Mouse (Mus musculus) liver, embryonic 13.5 days (tissue): ENCODE results near the gene Rnase12. TPM values are rescaled to one million over a fixed set of nuclear protein-coding genes. Genes with fewer than 3 reads are reported as not detected.
A peak's percentile ranks its signal among the peaks of the same experiment; 100 is the strongest.
"Not testable (repeated sequence)": the region's sequence is repeated elsewhere in the genome, so short reads cannot be mapped to it uniquely, and the experiment has no call there.

ENCODE experiments used
- ATAC-seq: fragments of 200-750 bp; cut with Nextera tagmentation; 2 replicates; pipeline ENCODE4 v1.8.0; 2017; ENCODE audit warnings: low read depth, mild to moderate bottlenecking, moderate number of reproducible peaks, moderate library complexity
- DNase-seq: peaks from one replicate; pipeline ENCODE4 v3.0.0; 2022
- H3K27ac ChIP-seq: fragments of 300-500 bp; sonication (generic); 2 replicates; pipeline ENCODE4 v1.5.1; 2015; ENCODE audit warnings: moderate library complexity, mild to moderate bottlenecking, inconsistent platforms
- H3K27me3 ChIP-seq: fragments of 300-500 bp; sonication (generic); 2 replicates; pipeline ENCODE4 v1.6.1; 2015; ENCODE audit warnings: mild to moderate bottlenecking, inconsistent platforms
- H3K36me3 ChIP-seq: fragments of 300-500 bp; sonication (generic); 2 replicates; pipeline ENCODE4 v1.6.1; 2015; ENCODE audit warnings: mild to moderate bottlenecking, inconsistent platforms
- H3K4me1 ChIP-seq: fragments of 300-500 bp; sonication (generic); replicated peaks from 2 replicates; pipeline ENCODE4 v1.6.1; 2015; ENCODE audit warnings: inconsistent platforms
- H3K4me2 ChIP-seq: fragments of 300-500 bp; sonication (generic); 2 replicates; pipeline ENCODE4 v1.6.1; 2015; ENCODE audit warnings: inconsistent platforms, mild to moderate bottlenecking, moderate library complexity
- H3K4me3 ChIP-seq: fragments of 300-500 bp; sonication (generic); replicated peaks from 2 replicates; pipeline ENCODE4 v1.5.1; 2015; ENCODE audit warnings: mild to moderate bottlenecking, inconsistent platforms
- H3K9ac ChIP-seq: fragments of 300-500 bp; sonication (generic); 2 replicates; pipeline ENCODE4 v1.6.1; 2015; ENCODE audit warnings: mild to moderate bottlenecking, inconsistent platforms
- H3K9me3 ChIP-seq: fragments of 300-500 bp; sonication (generic); replicated peaks from 2 replicates; pipeline ENCODE4 v1.6.1; 2016; ENCODE audit warnings: inconsistent platforms
- WGBS: fragments of 180-500 bp; shearing (Covaris S2); methylation state at CpG from one replicate; pipeline ENCODE4 v1.1.7; 2015; ENCODE audit not compliant: insufficient replicate concordance; 5-methylcytosine and 5-hydroxymethylcytosine counted together
- polyA plus RNA-seq: library from polyadenylated mRNA; unstranded; fragments of >200 nt; fragmentation: Nextera tagmentation; extraction: Ambion mirVana; gene quantifications from 2 replicates; pipeline ENCODE4 v1.2.1, GENCODE M21; 2015

The Rnase12 gene
- polyA plus RNA-seq, 1 experiment from 2014 or later, result 1.8 TPM

DNA sequence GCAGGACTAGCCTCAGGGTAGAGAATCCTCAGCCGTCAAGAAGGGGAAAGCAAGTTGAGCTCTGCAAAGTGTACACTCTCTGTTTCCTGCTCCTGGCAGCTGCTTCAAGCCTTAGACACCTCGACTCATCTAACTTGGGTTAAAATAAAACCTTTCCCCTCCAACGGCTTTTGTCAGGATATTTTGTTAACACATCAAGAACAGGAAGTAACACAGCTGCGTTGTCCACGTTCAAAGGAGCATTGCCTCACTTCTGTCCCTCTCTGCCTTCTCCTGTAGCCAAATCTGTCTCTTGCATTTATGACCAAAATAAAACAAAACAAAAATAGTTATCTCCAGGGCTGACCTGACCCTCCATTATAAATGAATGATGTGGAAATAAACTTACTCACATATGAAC lies 9.6 kb downstream of the Rnase12 start:
- Histone ChIP-seq H3K4me2 (no peak overlapping the region), H3K4me3 (no peak overlapping the region), H3K27ac (no peak overlapping the region), H3K4me1 (0 out of 2 replicates have a peak, but pooled peaks cover 3% of the 10 kb centered on the region), H3K36me3 (no peaks in the 10 kb centered on the region), H3K9me3 (no peaks in the 10 kb centered on the region), H3K27me3 (no peaks in the 10 kb centered on the region), H3K9ac (no peak overlapping the region)
- DNase-seq (no peak), ATAC-seq (no peak)
- 13% methylated on average over 5 of the region's 5 CpGs for WGBS

DNA sequence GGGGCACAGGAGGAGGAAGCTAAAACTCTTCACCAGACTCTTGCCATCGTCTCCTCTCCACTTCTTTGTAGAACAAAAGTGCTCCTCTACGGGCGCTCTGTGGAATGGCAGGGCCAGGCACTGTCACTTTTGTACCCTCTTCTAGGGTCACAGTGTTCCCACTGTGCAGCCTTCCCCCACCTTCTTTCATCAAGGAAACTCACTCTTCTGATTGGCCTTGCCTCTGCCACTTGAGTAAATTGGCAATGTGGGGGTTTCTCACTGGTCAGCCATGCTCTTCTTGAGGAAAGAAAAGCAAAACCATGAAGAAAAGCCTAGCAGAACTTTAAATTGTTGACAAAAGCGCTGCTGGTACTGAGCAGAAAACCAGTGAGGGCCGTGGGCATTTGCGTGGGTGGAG lies 15.7 kb downstream of the Rnase12 start, which contains the start of gene Rnase9:
Gene Rnase9 (minus strand): TSS at position 101 of the 400 bp plus-strand sequence.
- Histone ChIP-seq H3K4me3 (no peak within 1 kb of the TSS), H3K9me3 (no peaks in the 10 kb centered on the region), H3K27me3 (no peaks in the 10 kb centered on the region), H3K4me2 (no peak within 1 kb of the TSS), H3K9ac (no peak within 1 kb of the TSS), H3K27ac (no peak within 1 kb of the TSS), H3K4me1 (no peaks in the 10 kb centered on the region), H3K36me3 (no peaks in the 10 kb centered on the region)
- no peak for ATAC-seq
- DNase-seq, result no peak
- 74% methylated on average over 6 of the region's 6 CpGs for WGBS

GRCm38 (mm10) chr14:51036214-51036613 lies 21.2 kb downstream of the Rnase12 start:
- H3K27ac ChIP-seq, result no peak overlapping the region
- no peaks in the 10 kb centered on the region for H3K27me3 ChIP-seq
- H3K4me2 ChIP-seq, result no peak overlapping the region
- no peak for DNase-seq
- ATAC-seq, result no peak
- 63% methylated on average over 4 of the region's 4 CpGs for WGBS
- H3K9me3 ChIP-seq, result no peaks in the 10 kb centered on the region
- H3K4me3 ChIP-seq, result no peak overlapping the region
- H3K4me1 ChIP-seq, result no peaks in the 10 kb centered on the region
- H3K9ac ChIP-seq, result no peak overlapping the region
- no peaks in the 10 kb centered on the region for H3K36me3 ChIP-seq

GRCm38 (mm10) chr14:51035206-51035605 lies 22.3 kb downstream of the Rnase12 start:
- no peak overlapping the region for H3K9ac ChIP-seq
- no peak overlapping the region for H3K4me3 ChIP-seq
- no peaks in the 10 kb centered on the region for H3K27me3 ChIP-seq
- no peak overlapping the region for H3K4me2 ChIP-seq
- ATAC-seq (no peak), DNase-seq (no peak)
- H3K9me3 ChIP-seq, result no peaks in the 10 kb centered on the region
- H3K36me3 ChIP-seq, result no peaks in the 10 kb centered on the region
- WGBS, result 55% methylated on average over 1 of the region's 1 CpGs
- H3K4me1 ChIP-seq, result no peaks in the 10 kb centered on the region
- no peak overlapping the region for H3K27ac ChIP-seq

DNA sequence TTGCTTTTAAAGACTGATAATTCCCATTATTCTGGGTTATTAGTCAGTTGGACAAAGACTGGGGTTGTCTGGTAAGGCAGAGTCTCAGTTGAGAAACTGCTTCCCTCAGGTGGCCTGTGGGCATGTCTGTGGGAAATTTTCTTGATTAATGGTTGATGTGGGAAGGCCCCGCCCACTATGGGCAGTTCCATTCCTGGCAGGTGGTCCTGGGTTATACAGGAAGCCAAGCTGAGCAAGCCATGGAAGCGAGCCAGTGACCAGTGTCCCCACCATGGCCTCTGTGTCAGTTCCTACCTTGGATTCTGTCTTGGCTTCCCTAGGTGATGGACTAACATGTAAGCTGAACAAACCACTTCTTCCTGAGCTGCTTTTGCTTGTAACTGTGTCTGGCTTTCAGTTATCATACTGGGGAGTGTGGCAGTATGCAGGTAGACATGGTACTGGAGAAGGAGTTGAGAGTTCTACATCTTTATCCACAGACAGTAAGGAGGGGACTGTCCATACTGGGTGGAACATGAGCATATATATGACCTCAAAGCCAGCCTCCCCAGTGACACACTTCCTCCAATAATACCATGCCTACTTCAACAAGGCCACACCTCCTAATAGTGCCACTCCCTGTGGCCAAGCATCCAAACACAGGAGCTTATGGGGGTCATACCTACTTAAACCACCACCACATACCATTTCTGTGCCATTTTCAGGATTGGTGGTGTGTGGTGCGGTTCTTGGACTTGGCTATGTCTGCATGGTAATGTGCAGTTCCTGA lies 29.9 kb downstream of the Rnase12 start:
- H3K36me3 ChIP-seq, result no peaks in the 10 kb centered on the region

GRCm38 (mm10) chr14:51026391-51027133 lies 30.9 kb downstream of the Rnase12 start:
- Histone ChIP-seq H3K27me3 (no peaks in the 10 kb centered on the region), H3K4me1 (no peaks in the 10 kb centered on the region), H3K4me2 (no peak overlapping the region), H3K9ac (no peak overlapping the region), H3K4me3 (no peak overlapping the region), H3K9me3 (no peaks in the 10 kb centered on the region), H3K27ac (no peak overlapping the region), H3K36me3 (no peaks in the 10 kb centered on the region)
- DNase-seq (peak; percentile 45), ATAC-seq (no peak)
- 34% methylated on average over 5 of the region's 5 CpGs for WGBS

More for the DNA sequence above, 29.9 kb downstream of the Rnase12 start:
- no peaks in the 10 kb centered on the region for H3K4me1 ChIP-seq
- DNase-seq (no peak), ATAC-seq (no peak)
- no peaks in the 10 kb centered on the region for H3K27me3 ChIP-seq
- H3K4me3 ChIP-seq, result no peak overlapping the region
- H3K27ac ChIP-seq, result no peak overlapping the region
- no peaks in the 10 kb centered on the region for H3K9me3 ChIP-seq
- WGBS, result 48% methylated on average over 3 of the region's 3 CpGs
- H3K4me2 ChIP-seq, result no peak overlapping the region
- no peak overlapping the region for H3K9ac ChIP-seq

DNA sequence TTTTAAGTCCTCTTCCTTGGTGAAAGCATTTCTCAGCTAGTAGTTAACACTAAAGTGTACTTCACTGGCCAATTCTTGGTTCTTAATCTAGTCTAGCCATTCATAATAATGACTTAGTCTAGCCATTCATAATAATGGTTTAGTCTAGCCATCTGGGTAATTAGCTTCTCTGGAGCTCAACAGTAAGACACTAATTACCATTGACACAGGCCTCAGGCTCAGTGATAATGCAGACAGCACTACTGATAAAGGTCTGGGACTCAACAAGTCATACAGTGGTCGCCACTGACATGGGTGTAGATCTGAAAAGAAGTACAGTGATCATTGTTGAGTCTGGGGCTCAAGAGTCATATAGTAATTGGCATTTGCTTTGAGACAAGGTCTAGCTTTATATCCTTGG lies 32.6 kb downstream of the Rnase12 start:
- no peak overlapping the region for H3K27ac ChIP-seq
- no peaks in the 10 kb centered on the region for H3K4me1 ChIP-seq
- H3K36me3 ChIP-seq, result no peaks in the 10 kb centered on the region
- 46% methylated on average over 1 of the region's 1 CpGs for WGBS
- ATAC-seq, result no peak
- no peaks in the 10 kb centered on the region for H3K27me3 ChIP-seq
- H3K4me3 ChIP-seq, result no peak overlapping the region
- H3K9me3 ChIP-seq, result no peaks in the 10 kb centered on the region
- H3K9ac ChIP-seq, result no peak overlapping the region
- no peak overlapping the region for H3K4me2 ChIP-seq
- DNase-seq, result no peak

DNA sequence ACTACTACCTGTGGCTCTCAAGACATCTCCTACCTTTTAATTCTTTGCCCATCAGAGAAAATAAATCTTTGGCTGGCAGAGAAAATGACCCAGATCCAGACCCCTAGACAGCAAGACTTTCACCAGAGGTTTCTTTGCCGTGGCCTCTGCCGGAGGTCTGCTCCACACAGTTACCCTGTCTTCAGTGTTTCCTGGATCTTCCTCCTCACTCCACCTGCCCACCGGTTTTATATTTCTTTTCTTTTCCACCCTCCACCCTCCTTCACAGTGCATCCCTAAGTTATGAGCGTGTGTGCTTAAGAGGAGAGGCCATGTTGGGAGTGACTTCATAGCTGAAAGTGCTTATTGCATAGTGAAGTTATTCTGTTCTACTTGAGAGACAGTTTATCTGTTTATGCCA lies 34.0 kb downstream of the Rnase12 start:
- Histone ChIP-seq H3K9ac (no peak overlapping the region), H3K36me3 (no peaks in the 10 kb centered on the region), H3K9me3 (no peaks in the 10 kb centered on the region), H3K27me3 (no peaks in the 10 kb centered on the region), H3K4me2 (no peak overlapping the region), H3K27ac (no peak overlapping the region), H3K4me3 (no peak overlapping the region), H3K4me1 (no peaks in the 10 kb centered on the region)
- no peak for DNase-seq
- WGBS, result 64% methylated on average over 4 of the region's 4 CpGs
- no peak for ATAC-seq

DNA sequence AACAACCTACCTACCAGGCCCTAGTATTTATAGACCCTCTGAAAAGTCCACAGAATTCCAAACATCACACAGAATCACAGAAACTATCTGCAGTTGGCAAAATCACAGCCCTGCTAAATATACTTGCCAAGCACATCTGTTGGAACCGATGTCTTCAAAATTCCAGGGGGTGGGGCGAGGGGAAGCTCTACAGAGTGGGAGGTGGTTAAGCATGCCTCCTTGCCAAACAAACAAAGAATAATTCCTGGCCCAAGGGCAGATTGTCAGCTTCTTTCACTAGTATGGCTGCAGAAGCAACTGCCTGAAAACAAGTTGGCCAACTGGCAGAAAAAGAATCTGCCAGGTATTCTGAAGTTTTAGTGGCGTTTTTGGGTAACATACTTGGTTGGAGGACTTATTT lies 40.2 kb downstream of the Rnase12 start:
- H3K4me1 ChIP-seq, result no peaks in the 10 kb centered on the region
- H3K9ac ChIP-seq, result no peak overlapping the region
- no peak for ATAC-seq
- DNase-seq, result no peak
- H3K4me2 ChIP-seq, result no peak overlapping the region
- 61% methylated on average over 3 of the region's 3 CpGs for WGBS
- no peak overlapping the region for H3K27ac ChIP-seq
- no peak overlapping the region for H3K4me3 ChIP-seq
- H3K36me3 ChIP-seq, result no peaks in the 10 kb centered on the region
- H3K27me3 ChIP-seq, result no peaks in the 10 kb centered on the region
- H3K9me3 ChIP-seq, result no peaks in the 10 kb centered on the region

DNA sequence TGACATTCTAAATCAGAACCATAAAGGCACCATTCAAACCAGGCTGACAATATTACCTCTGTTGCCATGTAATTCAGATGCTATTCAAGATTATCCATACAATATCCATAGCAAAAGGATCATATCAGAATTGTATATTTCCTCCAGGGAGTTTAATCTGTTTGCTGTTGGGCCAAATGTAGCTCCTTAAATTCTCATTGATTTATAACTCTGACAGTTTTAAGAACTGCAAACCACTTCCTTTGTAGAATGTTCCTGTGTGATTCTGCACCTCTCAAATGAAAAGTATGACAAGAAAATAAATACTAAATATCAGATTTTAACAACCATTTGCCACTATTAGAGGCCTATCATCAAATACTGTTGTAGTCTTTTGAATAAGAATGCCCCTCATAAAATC lies 41.7 kb downstream of the Rnase12 start:
- no peak overlapping the region for H3K4me2 ChIP-seq
- H3K4me1 ChIP-seq, result no peaks in the 10 kb centered on the region
- DNase-seq (no peak), ATAC-seq (no peak)
- no peak overlapping the region for H3K4me3 ChIP-seq
- no peak overlapping the region for H3K27ac ChIP-seq
- H3K36me3 ChIP-seq, result no peaks in the 10 kb centered on the region
- H3K9ac ChIP-seq, result no peak overlapping the region
- no peaks in the 10 kb centered on the region for H3K9me3 ChIP-seq
- no peaks in the 10 kb centered on the region for H3K27me3 ChIP-seq

DNA sequence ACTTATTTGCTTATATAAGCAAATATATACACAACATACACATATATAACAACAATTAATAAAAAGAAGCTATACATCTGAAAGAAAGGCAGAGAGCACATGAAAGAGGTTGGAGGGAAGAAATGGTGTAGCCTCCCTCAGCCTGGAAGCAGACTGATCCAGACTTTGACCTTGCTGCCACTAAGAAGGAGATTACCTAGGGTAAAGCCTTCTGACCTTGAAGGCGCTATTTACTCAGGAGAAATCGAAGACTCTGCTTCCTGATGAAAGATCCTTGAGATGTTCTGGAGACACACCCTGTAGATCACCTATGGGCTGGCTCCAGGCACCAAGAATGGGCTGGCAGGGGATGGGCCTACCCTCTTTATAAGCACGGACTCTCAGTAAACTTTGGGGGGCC lies 42.7 kb downstream of the Rnase12 start:
- H3K9ac ChIP-seq, H3K27me3 ChIP-seq, H3K27ac ChIP-seq, H3K4me1 ChIP-seq, DNase-seq, H3K4me3 ChIP-seq, H3K36me3 ChIP-seq, ATAC-seq, H3K4me2 ChIP-seq, H3K9me3 ChIP-seq: not testable (repeated sequence)
- 63% methylated on average over 3 of the region's 3 CpGs for WGBS

- 65% methylated on average over 6 of the region's 6 CpGs for WGBS
- peaks cover 5% of the 10 kb centered on the region; the same call in 1 of the 2 replicates for H3K4me1 ChIP-seq
- H3K27ac ChIP-seq, result no peak overlapping the region
- DNase-seq, result no peak
- ATAC-seq, result no peak
- no peaks in the 10 kb centered on the region for H3K9me3 ChIP-seq
- no peak overlapping the region for H3K9ac ChIP-seq
- no peaks in the 10 kb centered on the region for H3K36me3 ChIP-seq
- no peaks in the 10 kb centered on the region for H3K27me3 ChIP-seq
- H3K4me3 ChIP-seq, result no peak overlapping the region
- H3K4me2 ChIP-seq, result no peak overlapping the region
Observed at GRCm38 (mm10) chr14:51009572-51009971, 47.9 kb downstream of the Rnase12 start.
